Mouse (Mus musculus) kidney, postnatal 10 days (tissue): Measurements from ENCODE around the gene Ripor3.
A peak's percentile ranks its signal among the peaks of the same experiment; 100 is the strongest.

ENCODE experiments used
- DNase-seq: peaks from one replicate; pipeline ENCODE4 v3.0.0; 2021; ENCODE audit warnings: mixed read lengths

The Ripor3 gene

DNA sequence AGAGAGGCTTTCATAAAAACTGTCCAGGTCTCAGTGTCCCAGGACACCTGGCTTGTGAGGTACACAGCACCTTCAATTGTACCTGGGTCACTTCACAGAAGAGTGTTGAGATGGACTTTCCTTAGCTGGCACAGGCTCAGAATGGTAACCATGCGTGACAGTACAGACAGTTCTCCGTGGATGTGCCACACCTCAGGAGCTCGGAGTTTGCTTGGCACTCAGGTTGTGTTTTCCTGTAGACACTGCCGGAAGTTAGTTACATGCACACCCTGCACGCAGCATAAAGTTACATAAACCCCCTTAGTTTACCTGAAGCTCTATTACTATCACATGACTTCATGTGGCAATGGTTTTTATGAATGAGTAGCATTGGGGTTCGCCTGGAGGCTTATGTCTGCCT is 59.7 kb downstream of the Ripor3 start:
- DNase-seq: peak; percentile 63

DNA sequence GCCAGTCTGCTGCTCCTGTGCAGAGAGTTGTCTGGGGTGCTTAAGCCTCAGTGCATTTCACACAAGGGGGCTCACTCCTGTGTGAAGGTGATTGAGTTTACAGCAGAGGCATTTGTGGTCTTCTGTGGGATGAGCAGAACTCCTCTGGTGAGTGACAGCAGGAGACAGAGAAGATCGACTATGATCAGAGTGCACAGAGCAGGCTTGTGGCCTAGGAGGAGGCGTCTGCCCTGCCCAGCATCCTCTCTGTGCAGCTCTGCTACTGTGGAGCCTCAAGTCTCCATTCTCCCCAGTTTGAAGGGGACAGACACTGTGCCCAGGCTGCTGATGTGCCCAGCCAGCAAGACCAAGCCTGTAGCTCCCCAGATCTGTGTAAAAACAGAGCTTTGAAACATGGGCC is 60.6 kb downstream of the Ripor3 start:
- no peak for DNase-seq

DNA sequence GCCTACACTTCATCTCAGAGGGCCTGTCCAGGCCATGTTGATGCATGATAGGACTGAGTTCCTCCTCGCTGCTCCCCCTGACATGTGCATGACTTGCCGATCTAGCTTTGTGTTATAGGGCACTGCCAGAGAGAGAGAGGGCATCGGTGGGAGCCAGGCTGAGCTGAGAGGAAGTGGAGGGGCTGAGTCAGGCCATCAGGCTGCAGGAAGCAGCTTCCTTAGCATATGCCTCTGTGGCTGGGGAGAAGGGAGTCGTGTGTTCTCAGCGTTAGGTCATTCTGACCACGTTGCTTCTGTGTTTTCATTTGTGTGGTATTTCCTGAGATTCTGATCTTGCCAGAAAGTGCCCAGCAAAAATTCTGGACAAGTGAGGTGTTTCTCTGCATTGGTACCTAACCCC is 61.2 kb downstream of the Ripor3 start:
- DNase-seq: no peak

DNA sequence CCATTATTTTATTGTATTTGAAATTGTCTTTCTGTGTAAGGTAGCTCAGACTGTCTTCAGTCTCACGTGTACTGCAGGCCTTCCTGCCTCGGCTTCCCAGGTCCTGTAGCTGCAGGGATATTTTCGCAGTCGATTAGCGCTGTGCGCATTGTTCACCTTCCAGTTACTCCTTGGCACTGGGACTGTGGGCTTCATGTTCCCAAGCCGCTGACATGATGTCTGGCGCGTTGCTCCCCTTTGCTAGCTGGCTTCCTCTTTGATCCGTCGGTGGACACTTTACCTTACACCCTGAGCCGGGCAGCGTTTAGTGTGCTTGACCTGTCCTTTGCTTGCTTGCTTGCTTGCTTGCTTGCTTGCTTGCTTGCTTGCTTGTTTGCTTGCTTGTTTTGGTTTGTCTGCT is 61.9 kb downstream of the Ripor3 start:
- no peak for DNase-seq

DNA sequence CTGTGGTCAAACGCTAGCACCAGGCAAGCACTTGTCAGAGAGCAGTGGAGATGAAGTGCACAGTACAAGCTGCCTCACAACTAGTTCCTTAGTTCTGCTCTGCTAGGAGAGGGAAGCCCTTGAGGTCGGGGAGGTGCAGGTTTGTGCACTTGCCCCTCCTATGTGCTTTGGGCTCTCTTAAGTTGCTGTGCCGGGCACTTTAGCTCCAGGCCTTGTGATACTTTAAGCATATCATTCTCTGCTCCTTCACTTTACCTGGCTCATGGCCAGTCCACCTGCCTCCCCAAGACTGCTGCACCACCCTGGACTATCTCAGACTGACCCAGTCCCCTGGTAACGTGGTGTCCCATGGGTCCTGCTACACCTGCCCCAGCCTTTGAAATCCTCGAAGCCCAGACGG is 62.4 kb downstream of the Ripor3 start:
- no peak for DNase-seq

DNA sequence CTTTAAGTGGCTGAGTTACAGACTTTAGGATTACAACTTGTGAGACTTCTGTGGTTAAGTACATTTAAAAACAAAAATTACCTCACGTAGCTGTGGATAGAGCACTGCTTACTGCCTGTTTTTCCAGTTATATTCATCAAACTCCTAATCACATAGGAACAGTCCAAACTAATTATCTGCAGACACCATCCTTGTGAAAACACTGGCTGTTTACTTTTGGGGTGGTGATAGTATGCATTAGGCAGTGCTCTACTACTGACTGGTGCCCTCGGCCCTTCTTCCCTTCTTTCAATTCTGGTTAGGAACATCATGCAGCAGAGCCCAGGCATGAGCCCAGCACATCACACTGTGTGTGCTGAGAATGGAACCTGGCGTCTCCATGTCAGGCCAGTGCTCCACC is 63.2 kb downstream of the Ripor3 start:
- DNase-seq: no peak

DNA sequence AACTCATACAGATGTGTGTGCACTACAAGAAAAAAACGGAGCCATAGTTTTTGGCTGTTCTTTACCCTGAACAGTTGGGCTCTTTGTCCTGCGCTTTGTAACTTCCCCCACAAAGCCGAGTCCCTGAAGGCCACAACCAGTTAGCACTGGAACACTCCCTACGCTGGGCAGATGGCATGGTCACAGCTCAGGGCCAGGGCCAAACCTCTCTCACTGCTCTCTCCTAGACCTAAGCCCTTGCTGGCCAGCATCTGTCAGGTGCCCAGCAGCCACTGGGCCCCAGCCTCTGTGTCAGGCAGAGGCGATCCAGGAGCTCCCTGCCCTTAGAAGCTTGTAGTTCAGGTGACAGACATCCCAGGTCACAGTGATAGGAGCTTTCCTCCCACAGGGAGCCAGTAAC is 65.0 kb downstream of the Ripor3 start:
- DNase-seq: no peak

DNA sequence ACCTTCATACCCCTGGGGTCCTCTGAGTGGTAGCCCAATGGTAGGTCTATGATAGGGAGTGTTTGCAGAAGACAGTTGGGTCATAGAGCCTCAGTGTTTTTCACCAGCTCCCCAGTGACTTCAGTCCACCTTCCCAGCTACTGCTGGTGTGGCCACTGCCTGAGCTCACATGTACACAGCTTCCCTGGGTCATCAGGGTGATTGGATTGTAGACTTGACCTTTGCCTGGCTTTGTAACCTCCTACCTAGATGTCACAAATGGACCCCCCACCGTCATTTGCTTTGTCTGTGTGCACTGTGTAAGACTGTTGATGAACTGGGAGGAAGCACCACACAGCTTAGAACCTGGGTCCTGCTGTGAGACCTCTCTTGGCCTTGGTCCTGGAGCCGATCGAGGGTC is 66.2 kb downstream of the Ripor3 start:
- no peak for DNase-seq

DNA sequence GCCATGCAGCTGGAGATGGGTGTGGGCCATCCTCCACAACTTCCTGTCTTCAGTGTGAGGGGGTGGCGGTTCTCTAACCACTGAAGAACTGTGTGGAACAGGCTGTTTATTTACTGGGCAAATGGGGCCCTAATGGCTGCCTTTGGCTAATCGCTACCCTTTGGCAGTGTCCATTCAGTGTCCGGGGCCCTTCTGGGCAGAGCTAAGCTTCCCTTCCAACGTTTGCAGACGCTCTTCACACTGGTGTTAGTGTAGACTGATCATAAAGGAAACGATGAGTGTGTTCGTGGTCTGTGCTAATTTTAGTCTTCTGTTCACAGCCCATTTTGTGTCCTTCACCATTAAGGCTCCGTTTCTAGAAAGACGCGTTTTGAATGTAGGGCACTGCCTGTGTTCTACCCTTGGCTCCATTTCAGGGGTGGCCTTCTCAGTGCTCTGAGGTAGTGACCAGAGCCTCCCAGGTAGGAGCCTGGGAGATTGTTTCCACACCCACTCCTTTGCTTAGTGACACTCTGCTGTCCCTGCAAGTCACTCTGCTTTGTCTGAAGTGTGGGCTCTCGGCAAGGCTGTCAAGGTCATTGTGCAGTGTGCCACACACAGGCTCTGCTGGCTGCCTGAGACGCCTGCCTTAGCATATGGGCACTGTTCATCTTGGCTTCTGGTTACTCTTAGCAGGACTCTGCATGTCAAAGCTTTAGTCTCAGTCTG is 67.3 kb downstream of the Ripor3 start:
- peak; percentile 58 for DNase-seq

DNA sequence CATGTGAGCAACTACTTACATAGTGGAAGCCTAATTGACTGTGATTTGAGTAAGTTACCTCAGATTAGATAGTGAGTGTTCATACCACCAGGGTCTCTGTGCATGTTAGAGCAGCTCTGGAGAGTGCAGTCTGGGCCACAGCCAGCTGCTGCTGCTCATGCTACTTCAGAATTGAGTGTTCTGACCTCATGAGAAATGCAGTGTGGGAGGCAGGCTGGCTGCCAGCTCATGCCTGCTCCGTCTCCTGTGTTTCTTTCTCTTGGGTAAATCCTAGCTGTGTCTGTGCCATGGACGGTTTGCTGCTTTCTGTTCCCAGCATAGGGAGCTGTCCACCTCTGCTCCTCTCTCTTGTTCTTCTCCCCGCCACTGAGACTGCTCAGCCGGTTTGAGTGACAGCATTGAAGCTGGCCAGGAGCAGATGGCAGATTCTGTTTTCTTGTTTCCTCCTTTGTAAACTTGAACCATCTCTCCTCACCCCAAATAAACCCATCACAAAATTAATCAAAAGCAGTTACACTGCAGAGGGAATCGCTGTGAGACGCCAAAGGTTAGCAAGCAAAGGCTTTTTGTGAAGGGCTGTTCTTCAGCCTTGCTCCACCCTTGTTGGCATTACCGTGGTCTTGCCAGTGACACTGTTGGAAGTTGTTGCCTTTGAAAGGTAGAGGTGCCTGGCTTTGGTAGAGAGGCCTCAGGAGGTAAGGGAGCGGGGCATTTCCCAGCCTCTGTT is 68.1 kb downstream of the Ripor3 start:
- peak; percentile 79 for DNase-seq

DNA sequence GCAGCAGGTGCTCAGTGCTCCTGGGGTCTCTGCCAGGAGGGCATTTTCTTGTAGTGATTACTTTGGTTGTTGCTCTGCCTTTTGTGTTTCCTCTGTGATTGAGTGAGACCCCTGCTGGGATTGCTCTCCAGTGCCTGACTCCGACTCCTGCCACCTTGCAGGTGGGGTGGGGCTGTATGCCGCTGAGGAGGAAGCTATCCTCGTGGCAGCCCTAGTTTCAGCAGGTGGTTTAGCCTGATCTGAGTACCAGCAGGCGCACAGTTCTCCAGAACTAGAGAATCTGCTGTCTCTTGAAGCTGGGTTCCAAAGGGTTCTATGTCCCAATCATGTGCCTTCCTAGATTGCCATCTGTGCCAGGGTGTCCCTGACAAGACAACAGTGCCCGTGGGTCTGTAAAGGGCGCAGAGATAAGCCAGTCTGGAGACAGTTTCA is 68.7 kb downstream of the Ripor3 start:
- no peak for DNase-seq

DNA sequence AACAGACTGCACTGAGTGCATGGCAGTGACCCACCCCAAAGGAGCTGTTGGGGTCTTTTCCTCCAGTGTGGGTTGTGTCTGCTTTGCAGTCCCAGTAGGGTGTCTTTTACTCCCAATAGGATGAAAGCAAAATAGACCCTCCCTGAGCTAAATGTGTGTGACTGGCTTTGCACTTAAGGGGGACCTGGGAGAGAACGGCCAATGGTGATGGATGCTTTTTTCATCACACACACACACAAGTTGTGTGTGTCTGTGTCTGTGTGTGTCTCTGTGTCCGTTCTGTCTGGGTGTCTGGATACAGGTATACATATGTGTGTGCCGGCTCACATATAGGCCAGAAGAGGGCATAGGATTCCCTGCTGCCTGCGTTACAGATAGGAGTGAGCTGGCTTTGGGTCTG is 69.1 kb downstream of the Ripor3 start:
- no peak for DNase-seq

DNA sequence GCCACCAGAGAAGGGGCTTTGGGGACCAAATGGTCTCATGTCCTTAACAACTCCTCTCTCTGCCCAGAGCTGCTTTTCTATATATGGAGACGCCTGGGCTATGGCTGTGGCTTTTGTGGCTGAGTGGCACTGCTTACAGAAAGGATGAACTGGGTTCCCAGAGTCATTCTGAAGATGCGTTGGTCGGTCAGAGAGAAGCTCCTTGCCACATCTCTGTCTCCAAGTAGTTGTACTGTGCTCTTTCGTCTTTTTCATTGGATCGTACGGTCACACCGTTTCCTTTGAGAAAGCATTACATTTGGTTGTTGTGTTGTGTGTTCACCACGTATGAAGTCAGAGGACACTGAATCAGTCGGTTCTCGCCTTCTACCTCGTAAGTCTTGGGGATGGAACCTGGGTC is 69.8 kb downstream of the Ripor3 start:
- no peak for DNase-seq

DNA sequence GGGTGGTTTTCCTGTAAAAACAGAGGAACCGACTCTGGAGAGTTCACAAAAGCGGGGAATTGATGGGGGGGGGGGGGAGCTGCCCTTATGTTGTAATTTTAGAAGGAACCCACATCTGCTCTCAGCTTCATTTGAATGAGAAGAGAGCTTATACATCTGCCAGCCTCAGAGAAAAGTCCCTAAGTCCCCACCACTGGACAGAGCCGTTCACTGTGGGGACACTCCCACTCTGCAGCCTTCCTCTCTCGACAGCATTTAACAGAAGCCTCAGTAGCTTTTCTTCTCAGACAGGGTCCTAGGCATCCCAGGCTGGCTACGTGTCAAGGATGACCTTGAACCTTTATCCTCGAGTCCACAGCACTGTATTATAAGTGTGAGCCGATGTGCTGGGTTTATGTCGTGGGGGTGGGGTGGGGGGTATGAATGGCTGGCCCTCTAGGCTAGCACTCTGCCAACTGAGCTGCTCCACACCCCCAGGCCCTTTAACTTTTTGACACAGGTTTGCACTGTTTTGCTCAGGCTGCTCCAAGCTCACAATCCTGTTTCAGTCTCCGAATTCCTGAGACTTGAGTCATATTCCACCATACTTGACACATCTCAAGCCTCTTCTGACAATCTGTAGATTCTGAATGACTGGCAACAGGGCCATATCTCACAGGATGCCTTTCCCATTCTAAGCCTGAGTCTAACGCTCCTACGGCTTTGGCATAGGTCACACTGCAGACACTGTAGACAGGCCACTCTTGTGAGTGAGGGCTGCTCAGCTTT is 70.6 kb downstream of the Ripor3 start:
- no peak for DNase-seq

DNA sequence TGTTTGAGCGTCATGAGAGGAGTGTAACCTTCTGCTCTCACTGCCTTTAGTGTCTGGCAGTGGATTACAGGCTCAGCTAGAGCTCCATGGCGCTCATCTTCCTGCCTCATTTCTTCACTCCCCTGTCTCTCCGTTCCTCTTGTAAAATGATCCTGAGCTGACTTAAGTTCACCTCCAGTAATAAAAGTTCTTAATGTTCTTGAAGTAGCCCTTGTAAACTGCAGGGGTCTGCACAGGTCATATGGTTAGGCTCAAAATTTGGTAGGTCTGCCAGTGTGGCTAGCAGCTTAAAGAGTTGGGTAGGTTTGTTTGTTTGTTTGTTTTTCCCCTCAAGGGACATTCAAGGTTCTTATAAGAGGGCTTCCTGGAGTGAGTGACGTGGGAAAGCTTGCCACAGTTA is 71.2 kb downstream of the Ripor3 start:
- no peak for DNase-seq

DNA sequence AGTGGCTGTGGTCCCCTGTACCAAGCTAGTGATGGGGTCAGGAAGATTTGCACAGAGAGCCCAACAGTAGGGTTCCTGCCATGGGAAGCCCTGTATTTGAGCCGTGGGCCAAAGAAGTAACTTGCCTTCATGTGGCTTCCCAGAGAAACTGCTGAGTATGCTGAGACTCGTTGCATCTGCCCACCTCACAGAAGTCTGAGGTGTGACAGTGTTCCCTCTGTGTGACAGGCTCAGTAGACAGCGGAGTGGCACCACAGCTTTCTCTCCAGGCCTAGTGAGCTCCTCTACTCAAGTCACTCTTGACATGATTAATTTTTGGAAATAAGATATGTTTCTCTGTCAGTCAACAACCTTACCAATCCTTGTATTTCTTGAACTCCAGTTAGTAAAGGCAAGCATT is 71.6 kb downstream of the Ripor3 start:
- no peak for DNase-seq

DNA sequence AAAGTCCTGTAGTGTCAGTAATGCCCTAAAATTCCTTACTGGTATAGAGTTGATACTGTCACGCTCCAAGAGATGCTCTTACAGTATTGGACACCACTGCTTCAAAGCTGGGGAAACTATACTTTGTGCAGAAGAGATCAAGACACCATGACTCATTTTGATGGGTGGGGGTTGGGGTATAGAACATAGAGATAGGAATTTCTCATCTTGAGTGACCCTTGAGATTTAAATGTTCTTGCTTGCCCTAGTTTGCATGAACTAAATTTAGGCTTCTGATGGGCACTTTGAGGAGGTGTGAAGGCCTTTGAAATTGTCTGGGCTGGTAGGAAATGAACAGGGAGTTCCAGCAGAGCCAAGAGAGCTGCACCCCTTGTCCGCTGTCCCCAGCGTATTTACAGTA is 74.5 kb downstream of the Ripor3 start:
- DNase-seq: no peak

DNA sequence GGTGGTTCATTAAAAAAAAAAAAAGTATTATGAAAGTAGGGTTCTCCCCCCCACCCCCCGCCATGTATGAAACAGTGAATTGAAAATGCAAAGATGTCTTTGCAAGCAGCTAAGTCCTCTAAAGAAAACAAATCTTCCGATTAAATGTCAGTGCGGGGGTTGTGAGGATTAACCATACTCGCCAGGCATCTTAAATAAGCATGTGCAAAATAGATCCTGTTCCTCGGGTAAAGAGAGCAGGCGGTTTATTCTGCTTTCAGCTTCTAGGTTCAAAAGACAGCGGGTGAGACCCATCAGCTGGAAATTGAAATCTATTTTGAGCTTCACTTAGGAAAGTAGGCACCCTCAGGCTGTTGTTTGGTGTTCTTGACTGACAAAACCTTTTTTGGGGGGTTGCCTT is 77.0 kb downstream of the Ripor3 start:
- DNase-seq: no peak

DNA sequence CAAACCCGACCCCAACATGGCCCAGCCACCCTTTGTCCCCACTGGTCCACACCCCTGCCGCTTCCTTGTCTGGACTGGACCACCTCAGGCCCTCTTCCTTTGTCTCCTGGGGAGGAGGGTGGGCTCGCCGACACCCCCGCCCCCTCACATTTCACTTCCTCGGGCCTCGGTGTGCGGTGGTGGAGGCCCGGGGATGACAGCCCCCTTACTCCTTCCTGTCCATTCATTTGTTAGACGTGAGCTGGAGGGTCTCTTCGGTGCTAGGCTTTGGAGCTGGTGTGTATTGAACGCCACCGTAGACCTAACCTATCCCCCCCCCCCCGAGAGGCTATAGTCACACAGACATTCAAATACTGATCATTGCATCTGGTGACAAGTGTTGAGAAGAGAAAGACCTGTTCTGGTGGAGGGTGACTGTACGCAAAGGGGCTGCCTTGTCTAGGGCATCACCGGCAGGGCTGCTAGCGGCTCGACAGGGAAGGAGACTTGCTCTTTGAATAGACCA is 77.6 kb downstream of the Ripor3 start:
- DNase-seq: peak; percentile 55

DNA sequence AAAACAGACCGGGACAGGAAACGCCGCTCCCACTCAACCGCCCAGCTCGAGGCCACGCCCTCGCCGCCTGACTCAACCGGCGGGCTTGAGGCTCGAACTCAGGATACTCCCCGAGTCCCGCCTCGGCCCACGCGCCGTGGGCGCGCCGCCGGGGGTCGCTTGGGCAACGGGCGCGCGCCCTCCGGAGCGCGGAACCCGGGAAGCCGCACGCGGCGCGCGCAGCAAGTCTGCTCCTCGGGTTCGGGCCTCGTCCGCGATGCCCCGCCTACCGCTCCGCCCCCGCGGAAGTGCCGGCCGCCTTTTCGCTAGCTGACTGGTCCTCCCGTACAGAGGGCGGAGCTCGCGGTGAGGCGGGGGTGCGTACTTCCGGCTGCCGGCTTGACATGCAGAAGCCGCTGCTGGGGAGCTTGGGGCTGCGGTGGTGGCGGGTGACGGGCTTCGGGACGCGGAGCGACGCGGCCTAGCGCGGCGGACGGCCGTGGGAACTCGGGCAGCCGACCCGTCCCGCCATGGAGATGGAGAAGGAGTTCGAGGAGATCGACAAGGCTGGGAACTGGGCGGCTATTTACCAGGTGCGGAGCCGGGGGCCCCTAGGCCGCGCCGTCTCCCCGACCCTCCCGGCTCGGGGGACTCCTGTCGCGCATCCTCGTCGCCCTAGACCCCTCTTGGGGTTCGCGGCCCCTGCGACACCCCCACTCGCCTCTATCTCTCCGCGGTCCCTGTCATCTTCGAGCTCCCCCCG is 78.3 kb downstream of the Ripor3 start, which contains the start of gene Ptpn1:
Gene Ptpn1, plus strand, starts transcription at position 73 of the 742 bp plus-strand sequence.
- peak; percentile 99 for DNase-seq

DNA sequence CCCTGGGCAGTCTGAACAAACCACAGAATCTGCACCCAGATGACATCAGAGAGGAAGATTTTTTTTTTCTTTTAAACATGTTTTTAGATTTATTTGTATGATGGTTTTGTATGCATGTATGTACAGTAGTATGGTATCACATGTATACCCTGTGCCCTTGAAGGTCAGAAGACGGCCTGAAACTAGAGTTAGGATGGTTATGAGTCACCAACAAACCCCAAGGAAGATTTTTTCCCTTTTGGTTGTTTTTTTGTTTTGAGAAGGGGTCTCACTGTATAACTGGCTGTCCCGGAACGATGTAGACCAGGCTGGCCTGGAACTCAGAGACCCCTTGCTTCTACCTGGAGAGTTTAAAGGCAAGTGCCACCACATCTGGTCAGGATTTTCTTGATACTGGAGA is 79.4 kb downstream of the Ripor3 start:
- DNase-seq: no peak
